Mouse (Mus musculus) gastrocnemius, postnatal 14 days (tissue): ENCODE measurements at regions not wholly inside any gene's neighbourhood (a gene's known extent, or its start where the extent isn't known, plus 50 kb on each side); places are given as distances from the start of the nearest gene placed in this dataset.

Source experiments
- DNase-seq: peaks from one replicate; pipeline ENCODE4 v3.0.0; 2021; ENCODE audit warnings: mixed read lengths
- intact Hi-C: fragments of 180-260 bp; cut with DNase I; formaldehyde crosslinking; loops from one replicate; pipeline ENCODE4 v1.15.1; 2025; ENCODE audit warnings: low total_unique reads

GRCm38 (mm10) chr5:116922059-116922671 lies 193.7 kb downstream of the Suds3 start:
- DNase-seq = no peak
- intact Hi-C loops = no loop called here

DNA sequence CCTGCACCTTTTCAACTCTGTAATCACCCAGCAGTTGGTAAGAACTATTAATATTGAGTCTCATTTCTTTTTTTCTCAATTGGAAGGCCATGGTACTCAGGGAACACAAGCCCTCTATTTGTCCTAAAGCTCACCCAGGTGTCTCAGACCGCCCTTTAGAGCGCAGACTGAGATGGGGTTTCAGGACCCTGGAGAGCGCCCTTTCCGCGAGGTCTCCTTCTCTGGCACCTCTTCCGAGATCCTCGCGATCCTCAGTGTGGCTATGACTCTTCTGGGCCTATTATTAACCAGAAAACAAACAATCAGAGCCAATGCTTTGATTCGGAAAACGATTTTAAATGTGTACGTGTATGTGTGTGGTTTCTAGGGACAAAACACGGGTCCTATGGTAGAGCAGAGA lies 201.0 kb downstream of the Suds3 start:
- no peak for DNase-seq
- intact Hi-C loops = no loop called here

- no peak for DNase-seq
- intact Hi-C loops = no loop called here
Observed at GRCm38 (mm10) chr5:116900846-116901245, 215.1 kb downstream of the Suds3 start.

DNA sequence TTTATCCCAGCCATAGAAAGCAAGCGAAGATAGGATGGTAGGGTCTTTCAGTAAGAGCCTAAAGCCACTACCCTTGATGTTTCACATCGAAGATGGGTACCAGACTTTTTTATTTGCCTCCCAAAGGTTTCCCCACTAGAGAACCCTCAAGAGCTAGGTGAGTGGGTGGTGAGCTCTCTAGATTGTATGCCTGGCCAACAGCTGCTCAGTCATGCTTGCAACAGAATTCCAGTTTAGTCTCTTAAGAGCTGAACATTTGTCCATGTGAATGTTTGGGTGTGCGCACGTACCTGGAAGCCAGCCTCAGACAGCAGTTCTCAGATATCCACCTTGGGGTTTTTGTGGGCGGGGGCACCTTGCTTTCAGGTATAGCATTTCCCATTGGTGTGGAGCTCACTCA lies 218.5 kb downstream of the Suds3 start:
- intact Hi-C loops = no loop called here
- DNase-seq = no peak

DNA sequence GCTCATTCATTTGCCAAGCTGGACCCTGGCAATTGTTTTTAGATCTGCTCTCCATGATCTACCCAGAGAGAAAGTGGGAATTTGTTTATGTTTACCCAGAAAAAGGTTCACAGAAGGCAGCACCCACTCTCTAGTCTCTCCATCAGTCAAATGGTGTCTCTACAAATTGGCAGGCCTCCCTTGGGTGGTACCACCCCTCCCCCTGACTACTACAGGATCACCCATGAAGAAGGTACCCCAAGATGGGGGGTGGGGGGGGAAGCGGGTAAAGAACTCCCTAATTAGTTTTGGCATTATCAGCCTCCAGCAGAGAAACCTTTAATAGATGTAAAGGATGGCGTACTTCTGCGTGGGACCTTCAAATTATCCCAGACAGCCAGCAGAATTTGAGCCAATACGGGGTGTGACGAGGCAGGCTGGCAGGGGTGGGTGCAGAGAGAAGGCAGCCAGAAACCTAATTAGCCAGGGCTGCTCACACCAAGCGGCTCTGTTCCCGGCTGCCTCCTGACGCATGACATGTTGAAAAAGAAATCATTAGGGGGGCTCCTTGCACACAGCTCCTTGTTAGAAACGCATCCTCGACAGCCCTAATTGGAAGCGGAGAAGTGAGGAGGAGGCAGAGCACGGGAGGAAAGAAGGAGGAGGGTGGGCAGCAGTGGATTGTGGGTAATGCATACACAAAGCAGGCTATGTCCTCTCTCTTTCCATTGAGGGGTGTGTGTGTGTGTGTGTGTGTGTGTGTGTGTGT lies 220.7 kb downstream of the Suds3 start:
- intact Hi-C loops = no loop called here
- no peak for DNase-seq

DNA sequence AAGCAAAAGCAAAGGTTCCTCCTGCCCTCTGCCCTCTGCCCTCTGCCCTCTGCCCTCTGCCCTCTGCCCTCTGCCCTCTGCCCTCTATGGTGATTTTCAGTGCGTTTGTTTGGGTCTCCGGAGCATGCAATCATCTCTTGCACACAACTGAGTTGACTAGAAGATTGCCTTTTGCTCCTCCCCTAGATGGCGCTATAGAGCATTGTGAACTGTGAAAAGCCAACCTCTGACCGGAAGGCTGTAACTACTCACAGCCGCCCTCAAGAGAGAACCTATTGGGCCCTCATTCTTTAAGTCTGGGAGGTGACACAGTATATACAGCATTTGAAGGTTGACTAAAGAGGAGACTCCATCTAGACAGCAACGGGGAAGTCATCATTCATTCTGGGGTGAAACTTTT lies 221.3 kb downstream of the Suds3 start:
- intact Hi-C loops = no loop called here
- DNase-seq = no peak

DNA sequence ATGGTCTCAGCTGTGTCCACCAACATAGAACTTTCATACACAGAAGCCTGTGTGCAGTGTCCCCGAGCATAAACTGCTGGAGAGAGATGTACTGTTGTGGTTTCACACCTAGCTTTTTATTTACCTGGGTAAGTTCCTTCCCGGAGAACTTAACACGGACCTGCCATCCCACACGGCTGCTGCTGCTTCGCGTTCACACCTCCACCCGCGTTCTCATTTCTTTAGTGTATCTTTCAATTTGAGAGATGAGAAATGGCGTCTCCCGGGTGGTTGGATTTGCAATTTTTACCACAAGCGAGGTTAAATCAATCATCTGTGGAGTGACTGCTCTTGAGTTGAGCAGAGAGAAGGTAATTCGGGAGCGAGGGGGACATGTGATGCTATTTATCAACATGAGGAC lies 223.0 kb downstream of the Suds3 start:
- no peak for DNase-seq
- intact Hi-C loops = no loop called here

GRCm38 (mm10) chr5:116889224-116889623 lies 226.7 kb downstream of the Suds3 start:
- intact Hi-C loops = no loop called here
- DNase-seq = no peak

GRCm38 (mm10) chr5:116886181-116887136 lies 229.5 kb downstream of the Suds3 start:
- intact Hi-C loops = no loop called here
- peak; percentile 42 for DNase-seq

- no peak for DNase-seq
- intact Hi-C loops = no loop called here
Observed at GRCm38 (mm10) chr5:116879761-116880160, 236.2 kb downstream of the Suds3 start.

DNA sequence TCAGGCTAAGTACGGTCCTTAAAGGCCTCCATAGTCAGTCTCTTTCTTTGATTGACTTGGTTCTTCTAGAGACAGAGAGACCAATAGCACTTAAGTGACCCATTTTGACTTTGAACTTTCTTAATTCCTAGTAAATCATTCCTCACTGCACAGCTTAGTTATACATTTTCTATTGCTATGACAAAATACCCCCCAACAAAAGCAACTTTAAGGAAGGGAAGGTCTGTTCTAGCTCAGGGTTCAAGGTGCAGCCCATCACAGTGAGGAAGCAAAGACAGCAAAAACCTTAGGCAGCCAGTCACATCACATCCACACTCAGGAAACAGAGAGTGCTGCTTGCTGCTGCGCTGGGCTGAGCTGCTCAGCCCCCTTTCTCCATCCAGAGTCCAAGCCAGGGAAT lies 241.0 kb downstream of the Suds3 start:
- DNase-seq = no peak
- intact Hi-C loops = no loop called here

GRCm38 (mm10) chr5:116868115-116868514 lies 247.8 kb downstream of the Suds3 start:
- intact Hi-C loops = no loop called here
- DNase-seq = no peak

- no peak for DNase-seq
- intact Hi-C loops = no loop called here
Observed at GRCm38 (mm10) chr5:116864275-116864674, 251.6 kb downstream of the Suds3 start.

DNA sequence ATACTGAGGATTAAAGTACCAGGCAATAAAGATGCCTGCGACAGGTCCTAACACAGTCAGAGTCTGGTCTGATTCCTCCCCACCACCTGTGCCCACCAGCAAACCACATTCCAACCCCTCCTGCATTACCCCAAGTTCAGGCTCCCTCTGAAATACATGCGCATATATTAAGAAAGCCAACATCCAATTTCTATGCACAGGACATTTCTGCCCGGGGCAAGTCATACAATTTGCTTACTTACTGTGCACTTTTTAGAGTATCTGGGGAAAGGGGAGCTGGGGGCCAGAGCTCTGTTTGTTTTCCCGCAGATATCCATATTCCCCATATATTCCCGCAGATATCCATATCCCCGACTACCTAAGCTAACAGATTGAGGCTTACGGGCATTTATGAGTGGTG lies 261.1 kb upstream of the Srrm4 start:
- intact Hi-C loops = no loop called here

GRCm38 (mm10) chr5:116831874-116832273 lies 240.3 kb upstream of the Srrm4 start:
- intact Hi-C loops = no loop called here
- no peak for DNase-seq

More for the DNA sequence above, 261.1 kb upstream of the Srrm4 start:
- DNase-seq = no peak

DNA sequence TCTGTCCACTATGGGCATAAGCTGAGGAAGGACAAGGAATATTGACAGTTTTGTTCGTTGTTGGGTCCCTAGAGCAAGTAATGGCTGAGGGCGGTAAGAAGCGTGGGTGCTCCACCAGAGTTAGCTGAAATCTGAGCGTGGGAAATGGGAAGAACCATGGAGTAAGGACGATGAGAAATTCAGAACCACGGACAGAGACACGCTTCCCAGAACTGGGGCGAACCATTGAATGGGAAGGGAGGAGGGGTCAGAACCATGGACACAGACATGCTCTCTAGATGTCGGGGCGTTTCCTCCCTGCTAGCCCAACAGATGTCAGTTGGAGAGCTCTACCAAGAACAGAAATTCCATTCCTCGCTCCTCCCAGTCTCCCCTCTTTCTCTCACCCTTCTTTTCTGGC lies 238.2 kb upstream of the Srrm4 start:
- no peak for DNase-seq
- intact Hi-C loops = no loop called here

DNA sequence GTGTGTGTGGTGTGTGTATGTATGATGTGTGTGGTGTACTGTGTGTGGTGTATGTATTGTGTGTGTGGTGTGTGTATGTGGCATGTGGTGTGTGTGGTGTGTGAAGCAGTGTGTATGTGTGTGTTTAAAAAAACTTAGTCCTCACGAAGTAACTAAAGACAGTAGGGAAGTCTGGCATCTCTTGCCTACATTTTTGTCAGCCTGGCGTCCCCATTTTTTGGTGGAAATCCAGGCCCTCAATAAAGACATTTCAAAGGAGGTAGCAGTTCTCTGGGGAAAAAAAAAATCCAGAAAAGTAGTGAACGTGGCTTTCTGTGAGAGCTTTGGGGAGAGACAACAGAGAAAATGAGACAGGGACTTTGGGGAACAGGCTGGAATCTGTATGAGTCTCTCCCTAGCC lies 231.6 kb upstream of the Srrm4 start:
- intact Hi-C loops = no loop called here
- DNase-seq = no peak

GRCm38 (mm10) chr5:116822141-116822540 lies 230.5 kb upstream of the Srrm4 start:
- intact Hi-C loops = no loop called here
- no peak for DNase-seq

- DNase-seq = no peak
- intact Hi-C loops = no loop called here
Observed at GRCm38 (mm10) chr5:116809799-116810198, 218.2 kb upstream of the Srrm4 start.

- DNase-seq = no peak
- intact Hi-C loops = no loop called here
Observed at GRCm38 (mm10) chr5:116809001-116809759, 217.6 kb upstream of the Srrm4 start.
